Mouse (Mus musculus): ENCODE measurements at regions not wholly inside any gene's neighbourhood (a gene's known extent, or its start where the extent isn't known, plus 50 kb on each side); places are given as distances from the start of the nearest gene placed in this dataset.

- DNase-seq (ENCODE audit: low read depth, low spot score) = no peak
Measured at GRCm38 (mm10) chr15:11573496-11573895, 174.0 kb upstream of the Tars start.

DNA sequence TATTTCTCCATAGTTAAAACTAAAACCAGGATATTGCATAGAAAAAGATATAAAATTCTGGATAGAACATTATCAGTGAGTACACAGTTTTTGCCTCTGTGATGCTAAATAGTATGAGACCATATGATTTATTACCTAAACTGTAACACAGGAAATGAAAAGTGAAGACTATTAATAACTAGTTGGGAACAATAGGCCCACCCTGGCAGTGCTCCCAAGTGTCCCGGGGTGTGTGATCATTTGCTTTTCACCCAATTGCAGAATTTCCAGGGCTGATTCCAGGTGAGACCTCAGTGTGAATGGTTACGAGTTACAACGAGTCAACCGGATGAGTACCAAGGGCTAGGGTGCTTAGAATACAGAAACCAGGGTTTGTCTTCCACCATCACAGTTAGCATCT, 172.6 kb upstream of the Tars start:
- DNase-seq (ENCODE audit: low read depth, low spot score) = no peak

DNA sequence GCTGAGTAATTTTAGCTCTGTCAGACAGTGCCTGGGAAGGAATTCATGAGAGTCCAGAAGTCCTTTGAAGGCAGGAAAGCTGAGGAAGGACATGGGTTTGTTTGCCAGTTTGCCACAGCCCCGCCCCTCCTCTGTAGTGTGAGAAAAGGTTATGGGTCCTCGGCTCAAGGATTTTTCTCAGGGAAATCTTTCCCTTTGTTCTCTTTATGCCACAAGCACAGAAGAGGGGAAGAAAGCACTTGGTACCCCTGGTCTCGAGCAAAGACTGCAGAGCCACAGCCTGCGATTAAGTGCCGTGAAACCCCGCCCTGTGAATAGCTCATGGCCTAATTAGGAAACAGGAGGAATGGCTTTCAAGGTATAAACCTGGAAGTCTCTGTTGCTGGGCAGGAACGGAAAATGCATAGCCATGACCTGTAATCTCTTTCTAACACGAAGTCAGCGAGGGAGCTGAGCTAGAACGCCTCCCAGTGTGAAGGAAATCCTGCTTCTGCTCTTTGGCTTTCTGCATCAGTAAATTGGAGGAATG, 166.1 kb upstream of the Tars start:
- DNase-seq (ENCODE audit: low read depth, low spot score) = no peak

DNA sequence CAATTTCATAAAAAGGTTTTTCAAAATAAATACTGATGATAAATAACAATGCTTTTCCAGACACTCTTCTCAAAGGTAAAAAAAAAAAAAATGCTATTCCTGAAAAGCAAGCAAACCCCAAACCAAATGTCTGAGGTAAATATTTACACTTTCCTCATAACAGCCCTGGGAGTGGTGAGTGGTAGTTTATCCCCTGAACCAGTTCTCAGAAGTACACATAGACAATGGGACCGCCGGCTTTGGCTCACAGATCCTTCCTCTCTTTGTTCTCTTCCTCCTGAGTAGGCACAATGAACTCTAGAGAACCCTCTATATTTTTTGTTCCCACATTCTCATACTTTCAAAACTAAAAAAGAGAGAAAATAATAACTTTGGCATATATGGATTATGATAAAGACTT, 153.1 kb upstream of the Tars start:
- no peak for DNase-seq (ENCODE audit: low read depth, low spot score)

GRCm38 (mm10) chr15:11552110-11552509, 152.6 kb upstream of the Tars start:
- no peak for DNase-seq (ENCODE audit: low read depth, low spot score)

GRCm38 (mm10) chr15:11539485-11539884, 140.0 kb upstream of the Tars start:
- no peak for DNase-seq (ENCODE audit: low read depth, low spot score)

- DNase-seq (ENCODE audit: low read depth, low spot score) = no peak
Measured at GRCm38 (mm10) chr15:11536076-11536620, 136.7 kb upstream of the Tars start.

DNA sequence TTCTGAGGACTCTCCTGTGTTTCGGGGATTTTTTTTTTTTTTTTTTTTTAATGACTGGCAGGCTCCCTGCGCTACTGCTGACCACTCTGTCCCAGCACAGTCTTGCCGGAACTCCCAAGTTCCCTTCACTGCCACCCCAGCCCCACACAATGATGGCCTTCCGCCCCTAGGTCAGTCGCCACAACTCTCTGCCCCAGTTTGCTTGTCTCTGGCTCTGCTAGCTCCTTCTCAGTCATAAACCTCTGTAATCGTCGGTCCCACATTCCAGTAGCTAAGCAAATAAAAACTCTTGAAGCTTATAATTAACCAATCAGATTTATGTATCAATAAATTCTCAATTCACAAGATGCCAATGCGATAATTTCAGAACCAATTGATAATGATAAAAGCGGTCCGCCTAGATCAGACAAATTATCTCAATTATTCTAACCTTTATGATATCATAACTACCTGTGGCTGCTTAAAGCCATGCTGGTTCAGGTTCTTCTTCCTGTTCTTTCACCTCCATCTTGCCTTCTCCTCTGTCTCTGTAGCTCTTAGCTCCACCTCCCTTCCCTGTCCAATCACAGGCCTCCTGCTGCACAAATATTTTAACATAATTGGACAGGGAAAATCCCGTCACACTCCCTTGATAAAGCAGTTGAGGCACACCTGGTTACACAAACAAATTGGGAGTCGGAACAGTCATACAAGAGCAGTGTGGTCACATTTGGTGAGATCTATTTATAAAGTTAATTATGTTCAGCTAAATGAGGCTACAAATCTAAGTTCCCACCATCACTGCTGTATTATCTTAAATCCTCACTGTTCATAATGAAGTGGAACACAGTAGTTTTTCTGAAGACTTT, 135.2 kb upstream of the Tars start:
- DNase-seq (ENCODE audit: low read depth, low spot score) = no peak

DNA sequence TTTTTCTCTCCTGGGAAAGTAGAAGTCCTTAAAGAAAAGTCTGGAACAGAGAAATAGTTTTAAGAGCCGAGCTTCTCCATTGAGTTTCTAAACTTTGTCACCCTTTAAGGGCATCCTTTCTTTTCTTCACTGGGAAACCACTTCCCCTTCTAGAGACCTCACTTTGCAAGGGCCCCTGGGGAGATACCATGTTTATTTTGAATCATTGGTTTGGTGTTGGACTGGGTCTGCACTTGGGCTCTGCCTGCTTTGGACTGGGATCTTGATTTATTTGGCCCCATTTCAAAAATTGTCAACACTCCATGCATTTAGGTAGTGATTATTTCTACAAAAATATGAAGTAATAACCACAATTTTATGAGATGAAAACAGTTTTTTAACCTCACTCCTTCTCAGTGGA, 134.2 kb upstream of the Tars start:
- no peak for DNase-seq (ENCODE audit: low read depth, low spot score)

GRCm38 (mm10) chr15:11533002-11533610, 133.6 kb upstream of the Tars start:
- DNase-seq (ENCODE audit: low read depth, low spot score) = no peak

- peak; percentile 3 for DNase-seq (ENCODE audit: low read depth, low spot score)
Measured at GRCm38 (mm10) chr15:11532536-11532935, 133.1 kb upstream of the Tars start.

GRCm38 (mm10) chr15:11529819-11530810, 130.7 kb upstream of the Tars start:
- no peak for DNase-seq (ENCODE audit: low read depth, low spot score)

GRCm38 (mm10) chr15:11524337-11525106, 125.1 kb upstream of the Tars start:
- no peak for DNase-seq (ENCODE audit: low read depth, low spot score)

- DNase-seq (ENCODE audit: low read depth, low spot score) = no peak
Measured at GRCm38 (mm10) chr15:11518565-11518964, 119.1 kb upstream of the Tars start.

GRCm38 (mm10) chr15:11517892-11518291, 118.4 kb upstream of the Tars start:
- no peak for DNase-seq (ENCODE audit: low read depth, low spot score)

DNA sequence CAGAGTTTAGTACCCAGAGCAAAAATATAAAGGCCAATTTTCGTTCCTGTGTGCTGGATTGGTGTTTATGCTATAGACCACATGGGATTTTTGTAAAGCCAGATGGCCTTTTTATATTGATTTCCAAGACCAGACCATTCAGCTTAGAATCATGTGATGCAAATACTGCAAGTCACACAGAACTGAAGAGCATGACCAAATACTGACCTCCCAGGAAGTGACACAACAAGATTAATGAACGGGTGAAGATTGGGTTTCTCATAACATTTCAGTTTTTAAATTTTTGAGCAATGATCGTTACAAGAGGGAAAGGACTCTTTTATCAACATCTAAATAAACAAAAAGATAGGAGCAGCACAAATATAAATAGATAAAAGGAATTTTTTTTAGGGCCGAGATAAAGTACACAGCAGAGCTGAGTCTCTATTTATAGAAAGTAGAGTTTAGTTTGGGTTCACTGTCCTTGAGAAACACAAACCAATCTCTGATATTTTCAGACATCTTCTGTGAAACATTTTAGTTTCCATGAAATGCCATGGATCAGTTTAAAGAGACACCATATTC, 105.7 kb upstream of the Tars start:
- no peak for DNase-seq (ENCODE audit: low read depth, low spot score)

DNA sequence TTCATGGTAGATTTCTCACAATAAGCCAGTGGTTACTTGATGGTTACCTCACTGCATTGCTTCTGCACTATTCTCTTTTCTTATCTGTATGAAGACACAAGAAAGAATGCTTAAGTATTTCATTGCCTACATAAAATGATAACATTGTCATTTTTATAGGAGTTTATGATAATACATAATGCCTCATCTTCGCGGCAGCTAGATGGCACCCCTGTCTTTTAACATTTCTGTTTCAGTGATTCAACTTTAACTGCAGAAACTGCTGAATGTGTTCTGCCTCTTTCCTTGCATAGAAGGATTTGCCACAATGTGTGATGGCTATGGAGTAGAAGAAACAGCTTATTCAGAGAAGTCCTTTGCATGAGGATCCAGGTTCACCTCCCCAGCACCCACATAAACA, 97.0 kb upstream of the Tars start:
- no peak for DNase-seq (ENCODE audit: low read depth, low spot score)

GRCm38 (mm10) chr15:11489116-11489515, 89.7 kb upstream of the Tars start:
- no peak for DNase-seq (ENCODE audit: low read depth, low spot score)

DNA sequence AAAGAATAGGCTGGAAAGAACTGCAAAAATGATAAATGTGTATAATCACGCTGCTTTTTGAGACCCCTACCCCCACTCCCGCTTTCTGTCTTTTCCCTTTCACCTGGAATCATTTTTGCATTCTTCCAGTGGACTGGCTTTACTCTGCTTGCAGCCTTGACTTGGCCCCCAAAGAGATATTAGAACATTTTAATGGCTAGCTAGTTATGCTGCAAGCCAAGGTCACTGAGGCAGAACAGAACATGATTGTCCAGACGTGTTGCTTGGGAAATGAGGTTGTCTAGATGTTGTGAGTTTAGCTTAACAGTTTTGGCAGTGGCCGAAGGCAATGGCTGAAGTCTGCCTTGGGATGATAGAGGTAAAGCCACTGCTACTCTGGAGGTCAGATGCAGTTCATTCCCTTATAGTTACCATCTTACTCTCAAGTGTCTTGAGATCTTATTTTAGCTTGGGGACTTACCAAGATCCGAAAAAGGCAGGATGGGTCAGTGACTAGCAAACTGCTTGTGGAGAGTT, 87.9 kb upstream of the Tars start:
- DNase-seq (ENCODE audit: low read depth, low spot score) = no peak

DNA sequence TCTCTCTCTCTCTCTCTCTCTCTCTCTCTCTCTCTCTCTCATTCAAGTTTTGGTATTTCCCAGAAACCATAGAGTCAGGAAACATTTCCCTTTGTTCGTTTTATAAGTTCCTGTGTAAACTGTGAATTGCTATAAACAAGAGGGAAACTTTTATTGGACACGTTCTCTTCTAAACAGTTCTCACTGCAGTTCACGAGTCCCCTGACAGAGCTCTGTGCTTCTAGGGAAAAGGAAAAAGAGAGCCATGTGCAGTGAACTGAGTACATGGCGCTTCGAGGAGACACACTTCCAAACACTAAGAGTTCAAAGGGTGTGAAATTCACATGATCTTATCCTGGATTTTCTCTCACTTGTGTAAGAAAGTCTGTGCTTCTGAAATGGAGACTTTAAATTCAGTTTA, 84.5 kb upstream of the Tars start:
- DNase-seq (ENCODE audit: low read depth, low spot score) = no peak
